Comparison of ENCODE assay signal across 13 mouse cellular contexts in genomic region chr2:166727790-166728189, GRCm38 (mm10). TPM values are rescaled to one million over a fixed set of nuclear protein-coding genes. Genes with fewer than 3 reads are reported as not detected.
DNase-seq lines count a peak whose midpoint lies in the region; ATAC-seq and TF ChIP-seq lines count a peak whose summit lies in the region.
"Had no signal": no experiment of that assay in that cellular context is flagged by ENCODE, and none has a peak within 500 bp of the region (broad histone marks: within the 10 kb centered on the region; RNA-seq: fewer than 3 reads in every experiment).

No protein-coding gene starts in this region.

- ATAC-seq in heart, embryonic 11.5 days (replicated peaks; ENCODE audit: insufficient number of reproducible peaks, low FRiP score, low TSS enrichment): no peak
- ATAC-seq: activated CD4-positive, CD25-positive, alpha-beta regulatory T cell, adult 4 months; forebrain, embryonic 13.5 days; lung, postnatal 0 days; midbrain, embryonic 16.5 days had no signal

- intact Hi-C loops in left cerebral cortex, adult 2 months (cut with DNase I): loop anchor here (5.0 kb wide), 2 partner anchors 60 to 85 kb away; no protein-coding TSS in a partner anchor

- H3K4me1 ChIP-seq in heart, embryonic 11.5 days (ENCODE audit: control insufficient read depth, insufficient read depth, low read length): peaks cover 6% of the 10 kb centered on the region; the same call in 1 of the 2 replicates

- no peaks in the 10 kb centered on the region for H3K9me3 ChIP-seq in heart, embryonic 11.5 days (replicated peaks; ENCODE audit: control insufficient read depth, low read length)
- H3K9me3 ChIP-seq: forebrain, embryonic 13.5 days had no signal

- no peak for TF ChIP-seq CTCF in left cerebral cortex, adult 2 months (IDR thresholded peaks at IDR 0.05)

- no peaks in the 10 kb centered on the region for H3K27me3 ChIP-seq in heart, embryonic 11.5 days (ENCODE audit: control insufficient read depth, insufficient read depth, low read length)
- H3K27me3 ChIP-seq: forebrain, embryonic 13.5 days had no signal

- H3K4me3 ChIP-seq in left cerebral cortex, adult 2 months: no peak overlapping the region
- no peak overlapping the region for H3K4me3 ChIP-seq in heart, embryonic 11.5 days (ENCODE audit: low read depth, low read length)
- H3K4me3 ChIP-seq: forebrain, embryonic 13.5 days had no signal

- no peak overlapping the region for H3K9ac ChIP-seq in heart, embryonic 11.5 days (ENCODE audit: low read depth, low read length)
- H3K9ac ChIP-seq: forebrain, embryonic 13.5 days had no signal

- H3K36me3 ChIP-seq in heart, embryonic 11.5 days (ENCODE audit: control insufficient read depth, insufficient read depth, low read length): no peaks in the 10 kb centered on the region

- DNase-seq in layer of hippocampus, adult 9-11 months: peak; percentile 56
- no peak for DNase-seq in layer of hippocampus, adult 11-12 months (ENCODE audit: low spot score)
- peak; percentile 26 for DNase-seq in ZHBTc4 (ENCODE audit: low read depth, low spot score)
- peak; percentile 47 to 68 for DNase-seq in left cerebral cortex, adult 2 months (ENCODE audit: extremely low spot score in 1 of 2, low spot score in 2 of 2)
- peak; percentile 70 for DNase-seq in right cerebral cortex, postnatal 25 days
- no peak for DNase-seq in embryo, embryonic 11 days
- DNase-seq: cerebellum, postnatal 10 days; thymus, postnatal 4 days had no signal

- peak overlapping the region; percentile 83 for H3K27ac ChIP-seq in left cerebral cortex, adult 2 months
- H3K27ac ChIP-seq in heart, embryonic 11.5 days (ENCODE audit: low read depth, low read length): no peak overlapping the region

- no peak overlapping the region for H3K4me2 ChIP-seq in heart, embryonic 11.5 days
- H3K4me2 ChIP-seq: forebrain, embryonic 13.5 days had no signal

- 75% methylated on average over 10 of the region's 10 CpGs for WGBS in heart, embryonic 11.5 days (ENCODE audit: insufficient replicate concordance)

RNA-seq across cellular contexts. Expression of gene Prex1, which starts 14.2 kb away (rescaled TPM):
- 100 to 1,000 TPM; 110 to 115 TPM for total RNA-seq in left cerebral cortex, adult 2 months (2021)
- polyA plus RNA-seq in heart, embryonic 11.5 days (2014; fragmentation: Nextera tagmentation; extraction: Ambion mirVana): 7.0 and 10.1 TPM in 2 replicates

Comparison
In these comparisons a context has a peak if more than half of its experiments do, and no peak if none do; other contexts are left out.
1. DNase-seq: peak in layer of hippocampus, adult 9-11 months (single experiment), ZHBTc4 (single experiment), left cerebral cortex, adult 2 months (2 of 2) and right cerebral cortex, postnatal 25 days (single experiment); none in layer of hippocampus, adult 11-12 months (single experiment) and embryo, embryonic 11 days (single experiment).